Mouse (Mus musculus) brain, embryonic 14.5 days (tissue): ENCODE results near the gene Nlgn2.

Experiments
- CTCF ChIP-seq: fragments of 200-500 bp; IDR thresholded peaks from 2 replicates; pipeline ENCODE4 v1.5.1; 2012; ENCODE audit warnings: inconsistent platforms, mild to moderate bottlenecking, moderate library complexity, borderline replicate concordance; ENCODE audit not compliant: insufficient read depth, insufficient read length; ENCODE audit errors: extremely low read depth
- POLR2A ChIP-seq: fragments of 200-500 bp; IDR thresholded peaks from 2 replicates; pipeline ENCODE4 v1.6.1; 2012; ENCODE audit warnings: mild to moderate bottlenecking, inconsistent platforms, borderline replicate concordance; ENCODE audit not compliant: poor library complexity, insufficient read depth, insufficient read length, severe bottlenecking; ENCODE audit errors: extremely low read depth

DNA sequence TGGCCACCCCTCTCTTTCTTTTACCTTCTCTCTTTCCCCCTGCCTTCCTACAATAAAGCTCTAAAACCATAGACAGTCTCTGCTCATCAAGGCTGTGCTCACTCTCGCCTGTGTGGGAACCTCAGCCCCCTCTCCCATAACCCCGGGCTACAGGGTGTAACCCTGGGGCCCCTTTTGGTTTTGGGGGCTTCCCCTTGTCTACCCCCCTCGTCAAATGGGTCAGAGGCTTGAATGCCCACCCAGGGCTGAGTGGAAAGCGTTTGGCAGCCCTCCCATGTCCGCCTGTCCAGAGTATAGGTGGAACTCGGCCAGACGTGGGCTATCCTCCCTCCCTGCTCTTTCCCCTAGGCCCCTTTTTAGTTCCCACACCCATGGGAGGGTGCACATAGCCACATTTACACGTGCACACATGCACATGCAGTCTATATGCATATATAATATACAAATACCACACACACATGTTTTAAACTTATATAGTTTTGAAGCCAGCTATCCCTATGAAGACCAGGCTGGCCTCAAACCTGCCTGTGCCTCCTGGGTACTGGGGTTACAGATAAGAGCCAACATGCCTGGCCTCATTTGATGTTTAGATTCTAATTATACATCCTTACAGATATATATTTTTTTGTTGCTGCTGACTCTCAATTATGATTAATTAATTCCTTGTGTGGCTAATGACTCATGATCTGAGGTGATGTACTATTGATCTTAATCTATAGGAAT lies 26.7 kb upstream of the Nlgn2 start:
- TF ChIP-seq POLR2A (no peak), CTCF (no peak)
